Mouse (Mus musculus) midbrain, postnatal 0 days (tissue): ENCODE results near the gene Acsm5. TPM values are rescaled to one million over a fixed set of nuclear protein-coding genes. Genes with fewer than 3 reads are reported as not detected.
A peak's percentile ranks its signal among the peaks of the same experiment; 100 is the strongest.

Source experiments
- ATAC-seq: fragments of 200-750 bp; cut with Nextera tagmentation; 2 replicates; pipeline ENCODE4 v1.8.0; 2017; ENCODE audit warnings: moderate number of reproducible peaks, mild to moderate bottlenecking, moderate TSS enrichment, moderate library complexity; ENCODE audit not compliant: low FRiP score
- DNase-seq: peaks from one replicate; pipeline ENCODE4 v3.0.0-alpha.2; 2015; ENCODE audit warnings: low spot score
- H3K27ac ChIP-seq: fragments of 300-500 bp; sonication (generic); 2 replicates; pipeline ENCODE4 v1.5.1; 2014; ENCODE audit warnings: low read depth, mild to moderate bottlenecking, low read length, mixed read lengths
- H3K27me3 ChIP-seq: fragments of 300-500 bp; sonication (generic); 2 replicates; pipeline ENCODE4 v1.6.1; 2014; ENCODE audit warnings: low read length, control low read depth, mixed read lengths; ENCODE audit not compliant: insufficient read depth
- H3K36me3 ChIP-seq: fragments of 300-500 bp; sonication (generic); 2 replicates; pipeline ENCODE4 v1.6.1; 2014; ENCODE audit warnings: low read length, control low read depth, mixed read lengths; ENCODE audit not compliant: insufficient read depth
- H3K4me1 ChIP-seq: fragments of 300-500 bp; sonication (generic); 2 replicates; pipeline ENCODE4 v1.6.1; 2014; ENCODE audit warnings: mild to moderate bottlenecking, control low read depth, antibody characterized with exemption, low read length, mixed read lengths; ENCODE audit not compliant: insufficient read depth
- H3K4me2 ChIP-seq: fragments of 300-500 bp; sonication (generic); 2 replicates; pipeline ENCODE4 v1.6.1; 2014; ENCODE audit warnings: low read depth, mild to moderate bottlenecking, low read length, mixed read lengths; ENCODE audit not compliant: poor library complexity, severe bottlenecking
- H3K4me3 ChIP-seq: fragments of 300-500 bp; sonication (generic); 2 replicates; pipeline ENCODE4 v1.5.1; 2014; ENCODE audit warnings: low read depth, mild to moderate bottlenecking, low read length, moderate library complexity
- H3K9ac ChIP-seq: fragments of 300-500 bp; sonication (generic); replicated peaks from 2 replicates; pipeline ENCODE4 v1.6.1; 2014; ENCODE audit warnings: mild to moderate bottlenecking, low read length, moderate library complexity, mixed read lengths; ENCODE audit not compliant: poor library complexity, severe bottlenecking
- H3K9me3 ChIP-seq: fragments of 300-500 bp; sonication (generic); 2 replicates; pipeline ENCODE4 v1.6.1; 2016; ENCODE audit warnings: low read length, control low read depth
- CTCF ChIP-seq: IDR thresholded peaks from 2 replicates; pipeline ENCODE4 v1.5.1; 2016; ENCODE audit warnings: antibody characterized with exemption, mild to moderate bottlenecking
- WGBS: fragments of 180-500 bp; shearing (Covaris S2); extraction: QIAGEN DNeasy Blood & Tissue Kit; methylation state at CpG from one replicate; pipeline ENCODE4 v1.1.7; 2014; 5-methylcytosine and 5-hydroxymethylcytosine counted together
- polyA plus RNA-seq: library from polyadenylated mRNA; unstranded; fragments of >200 nt; fragmentation: Nextera tagmentation; extraction: Ambion mirVana; gene quantifications from 2 replicates; pipeline ENCODE4 v1.2.1, GENCODE M21; 2015
- total RNA-seq: library from RNA; depleted of rRNA; stranded (reverse); fragments of >200 nt; gene quantifications from 2 replicates; pipeline ENCODE4 v1.2.3, GENCODE M21; 2014

Acsm5 gene
- total and polyA plus RNA-seq, 2 experiments from 2014 or later = 0.19 to 0.66 TPM

DNA sequence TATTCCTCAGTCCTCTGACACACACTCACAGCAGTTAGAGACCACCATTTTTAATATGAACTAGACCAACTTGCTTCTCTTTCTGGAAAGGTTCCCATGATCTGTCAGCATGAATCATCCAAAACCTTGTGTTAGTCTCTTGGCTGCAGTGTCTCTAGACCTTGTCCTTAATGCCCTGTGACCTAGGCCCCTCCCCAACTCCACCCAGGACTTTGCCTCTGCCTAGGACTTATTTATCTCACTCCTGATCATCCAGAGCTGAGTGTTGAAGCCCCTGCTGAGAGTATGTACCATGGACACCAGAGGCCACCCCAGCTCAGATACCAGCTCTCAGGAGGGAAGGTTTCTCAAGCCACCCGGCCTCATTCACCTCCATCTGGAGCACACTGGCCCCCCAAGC lies 3.1 kb downstream of the Acsm5 start:
- no peak for ATAC-seq
- Histone ChIP-seq H3K4me2 (no peak overlapping the region), H3K4me3 (no peak overlapping the region), H3K27me3 (no peaks in the 10 kb centered on the region), H3K4me1 (no peaks in the 10 kb centered on the region), H3K9ac (no peak overlapping the region), H3K9me3 (no peaks in the 10 kb centered on the region), H3K27ac (no peak overlapping the region), H3K36me3 (no peaks in the 10 kb centered on the region)
- 68% methylated on average over 1 of the region's 1 CpGs for WGBS
- TF ChIP-seq CTCF = no peak
- DNase-seq = no peak

DNA sequence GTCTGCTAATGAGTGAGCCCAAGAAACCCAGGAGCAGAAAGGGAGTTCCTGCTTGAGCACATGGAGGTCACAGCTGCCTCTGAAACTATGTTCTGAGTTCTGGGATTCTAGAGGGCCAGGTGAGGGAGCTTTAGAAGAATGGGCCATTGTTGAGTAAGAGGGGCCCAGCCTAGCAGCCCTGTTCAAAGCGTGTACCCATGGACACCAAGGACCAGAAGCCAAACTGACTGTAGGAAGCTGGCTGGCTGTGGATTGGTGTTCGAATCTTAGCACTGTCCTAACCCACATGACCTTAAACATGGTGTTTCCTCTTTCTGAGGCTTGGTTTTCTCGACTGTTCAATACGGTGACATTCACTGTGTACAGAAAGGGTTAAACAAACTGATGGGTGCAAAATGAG lies 4.1 kb downstream of the Acsm5 start, which contains the start of gene Pdilt:
Pdilt (minus strand) TSS at position 101 of the 400 bp plus-strand sequence.
- ATAC-seq (no peak), DNase-seq (no peak)
- no peak within 1 kb of the TSS for H3K27ac ChIP-seq
- no peaks in the 10 kb centered on the region for H3K9me3 ChIP-seq
- no peaks in the 10 kb centered on the region for H3K36me3 ChIP-seq
- H3K4me2 ChIP-seq = no peak within 1 kb of the TSS
- 79% methylated on average over 4 of the region's 4 CpGs for WGBS
- no peak within 1 kb of the TSS for H3K4me3 ChIP-seq
- H3K4me1 ChIP-seq = no peaks in the 10 kb centered on the region
- no peaks in the 10 kb centered on the region for H3K27me3 ChIP-seq
- H3K9ac ChIP-seq = no peak within 1 kb of the TSS
- no peak for TF ChIP-seq CTCF

DNA sequence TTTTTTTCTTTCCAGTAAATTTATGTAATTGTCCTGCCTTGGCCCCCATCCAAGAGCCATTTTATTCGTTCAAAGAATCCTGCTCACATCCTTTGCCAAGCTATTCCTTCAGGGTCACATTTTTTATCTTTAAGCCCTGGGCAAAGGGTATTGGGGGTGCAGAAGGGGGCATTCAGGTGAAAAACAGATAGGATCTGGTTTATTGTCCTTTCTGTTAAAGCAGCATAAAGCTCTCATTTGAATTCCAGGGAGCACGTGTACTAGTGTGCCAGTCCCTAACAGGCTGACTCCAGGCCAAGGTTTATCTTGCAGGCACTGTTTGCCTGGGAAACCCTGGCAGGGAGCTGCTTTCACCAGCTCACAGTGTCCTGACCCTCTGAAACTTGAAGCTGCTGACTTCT lies 6.6 kb downstream of the Acsm5 start:
- Histone ChIP-seq H3K9me3 (no peaks in the 10 kb centered on the region), H3K27me3 (no peaks in the 10 kb centered on the region), H3K4me3 (no peak overlapping the region), H3K4me2 (no peak overlapping the region), H3K4me1 (no peaks in the 10 kb centered on the region), H3K27ac (no peak overlapping the region), H3K9ac (no peak overlapping the region), H3K36me3 (no peaks in the 10 kb centered on the region)
- no peak for TF ChIP-seq CTCF
- ATAC-seq (peak; percentile 20; the same call in 1 of the 2 replicates), DNase-seq (peak; percentile 61)
- 23% methylated on average over 2 of the region's 2 CpGs for WGBS

DNA sequence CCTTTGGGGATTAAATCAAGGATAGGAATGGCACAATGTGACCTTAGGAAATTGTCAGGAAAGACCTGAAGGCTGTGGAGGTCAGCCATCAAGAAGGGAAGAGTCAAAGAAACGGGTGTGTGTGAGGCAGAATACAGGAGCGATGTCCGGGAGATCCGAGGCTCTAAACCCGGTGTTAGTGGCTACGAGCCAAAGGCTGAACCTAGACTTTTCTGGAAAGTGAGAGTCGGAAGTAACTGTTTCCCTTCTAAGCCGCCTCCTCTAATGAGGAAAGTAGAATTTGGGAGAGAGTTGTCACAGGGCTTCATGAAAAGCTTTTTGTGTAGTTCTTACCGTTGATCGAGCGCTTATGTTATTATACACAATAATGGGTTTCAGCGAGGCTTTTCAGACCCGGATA lies 7.2 kb downstream of the Acsm5 start:
- no peaks in the 10 kb centered on the region for H3K9me3 ChIP-seq
- no peak for ATAC-seq
- no peak overlapping the region for H3K4me3 ChIP-seq
- 49% methylated on average over 13 of the region's 13 CpGs for WGBS
- H3K27me3 ChIP-seq = no peaks in the 10 kb centered on the region
- no peak overlapping the region for H3K27ac ChIP-seq
- no peak overlapping the region for H3K4me2 ChIP-seq
- no peak overlapping the region for H3K9ac ChIP-seq
- no peaks in the 10 kb centered on the region for H3K4me1 ChIP-seq
- no peaks in the 10 kb centered on the region for H3K36me3 ChIP-seq
- no peak for TF ChIP-seq CTCF
- no peak for DNase-seq

DNA sequence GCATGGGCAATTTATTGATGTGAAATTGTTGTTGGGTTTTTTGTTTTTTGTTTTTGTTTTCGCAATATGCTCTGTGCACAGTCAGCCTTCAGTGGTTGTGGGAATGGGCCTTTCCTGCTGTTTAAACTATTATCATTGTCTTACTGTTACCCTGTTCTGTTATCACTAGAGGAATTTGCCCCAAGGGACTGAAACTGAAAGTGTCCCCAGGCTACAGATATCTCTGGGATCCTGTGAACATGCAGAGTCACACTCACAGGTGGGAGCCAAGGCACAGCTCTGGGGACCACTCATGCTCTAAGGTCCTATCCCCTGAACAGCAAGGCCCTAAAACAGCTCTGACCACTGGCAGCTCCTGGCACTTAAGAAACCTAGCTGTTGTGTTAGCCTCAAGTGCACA lies 7.9 kb downstream of the Acsm5 start:
- Histone ChIP-seq H3K4me3 (no peak overlapping the region), H3K4me2 (no peak overlapping the region), H3K9me3 (no peaks in the 10 kb centered on the region), H3K9ac (no peak overlapping the region), H3K36me3 (no peaks in the 10 kb centered on the region), H3K27me3 (no peaks in the 10 kb centered on the region), H3K4me1 (no peaks in the 10 kb centered on the region), H3K27ac (no peak overlapping the region)
- no peak for DNase-seq
- WGBS = 95% methylated on average over 1 of the region's 1 CpGs
- ATAC-seq = no peak
- TF ChIP-seq CTCF = no peak

DNA sequence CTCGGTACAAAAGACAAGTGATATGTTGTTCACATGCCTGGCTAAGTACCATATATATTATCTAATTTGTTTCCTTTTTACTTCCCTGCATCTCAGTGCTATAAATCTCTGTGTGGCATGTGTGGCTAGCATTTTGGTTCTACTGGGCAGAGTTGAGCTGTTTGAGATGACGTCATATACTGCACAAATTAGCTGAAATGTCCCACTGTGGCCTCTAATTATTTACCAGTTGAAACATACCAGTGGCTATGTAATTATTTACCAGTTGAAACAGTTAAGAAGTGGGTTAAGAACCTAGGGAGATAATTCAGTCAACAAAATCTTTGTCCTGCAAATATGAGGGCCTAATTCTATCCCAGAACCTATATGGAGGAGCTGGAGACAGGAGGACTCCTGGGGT lies 8.3 kb downstream of the Acsm5 start:
- Histone ChIP-seq H3K27me3 (no peaks in the 10 kb centered on the region), H3K9me3 (no peaks in the 10 kb centered on the region), H3K27ac (no peak overlapping the region), H3K4me1 (no peaks in the 10 kb centered on the region), H3K4me2 (no peak overlapping the region), H3K9ac (no peak overlapping the region), H3K36me3 (no peaks in the 10 kb centered on the region), H3K4me3 (no peak overlapping the region)
- ATAC-seq (no peak), DNase-seq (no peak)
- WGBS = 89% methylated on average over 2 of the region's 2 CpGs
- TF ChIP-seq CTCF = no peak

DNA sequence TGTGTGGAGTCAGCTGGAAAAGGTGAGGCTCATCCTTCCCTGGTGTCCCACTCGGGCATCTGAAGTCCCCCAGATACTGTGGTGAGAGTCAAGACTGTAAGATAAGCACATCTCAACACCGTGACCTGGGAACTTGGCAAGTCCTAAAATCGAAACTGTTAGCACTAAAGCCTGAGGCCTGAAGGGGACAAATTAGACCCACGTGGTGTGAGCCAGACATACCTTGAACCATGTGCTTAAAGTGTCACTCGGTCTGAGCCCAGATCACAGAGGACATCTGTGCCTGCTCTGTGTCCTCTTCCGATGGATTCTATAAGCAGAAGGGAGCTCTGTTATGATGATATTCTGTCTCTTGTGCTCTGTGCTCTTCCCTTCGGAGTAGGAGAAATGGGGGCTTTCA lies 9.4 kb downstream of the Acsm5 start:
- H3K4me2 ChIP-seq = no peak overlapping the region
- no peak for TF ChIP-seq CTCF

More for the DNA sequence above, 9.4 kb downstream of the Acsm5 start:
- DNase-seq (no peak), ATAC-seq (no peak)
- Histone ChIP-seq H3K9ac (no peak overlapping the region), H3K27ac (no peak overlapping the region), H3K4me1 (no peaks in the 10 kb centered on the region), H3K4me3 (no peak overlapping the region), H3K27me3 (no peaks in the 10 kb centered on the region), H3K9me3 (no peaks in the 10 kb centered on the region), H3K36me3 (no peaks in the 10 kb centered on the region)
- 84% methylated on average over 7 of the region's 7 CpGs for WGBS
